Mouse (Mus musculus) C2C12 (cell line): ENCODE measurements around the gene Actr1b.

Experiments
- CEBPB ChIP-seq: IDR thresholded peaks from one replicate; pipeline ENCODE4 v1.6.1; 2011; ENCODE audit warnings: low read depth, mild to moderate bottlenecking, control low read depth, moderate library complexity
- CTCF ChIP-seq: IDR thresholded peaks from one replicate; pipeline ENCODE4 v1.5.1; 2011; ENCODE audit not compliant: control insufficient read depth, insufficient read depth, insufficient read length
- MAX ChIP-seq: IDR thresholded peaks from one replicate; pipeline ENCODE4 v1.6.1; 2011; ENCODE audit warnings: mild to moderate bottlenecking, control low read depth
- MYOD1 ChIP-seq: IDR thresholded peaks from one replicate; pipeline ENCODE4 v1.6.1; 2011; ENCODE audit warnings: low read depth; ENCODE audit not compliant: control insufficient read depth, insufficient read length
- MYOG ChIP-seq: IDR thresholded peaks from one replicate; pipeline ENCODE4 v1.6.1; 2011; ENCODE audit not compliant: control insufficient read depth, insufficient read length; ENCODE audit errors: extremely low read depth
- USF1 ChIP-seq: IDR thresholded peaks from one replicate; pipeline ENCODE4 v1.6.1; 2011; ENCODE audit warnings: low read depth, mild to moderate bottlenecking, control low read depth, moderate library complexity

DNA sequence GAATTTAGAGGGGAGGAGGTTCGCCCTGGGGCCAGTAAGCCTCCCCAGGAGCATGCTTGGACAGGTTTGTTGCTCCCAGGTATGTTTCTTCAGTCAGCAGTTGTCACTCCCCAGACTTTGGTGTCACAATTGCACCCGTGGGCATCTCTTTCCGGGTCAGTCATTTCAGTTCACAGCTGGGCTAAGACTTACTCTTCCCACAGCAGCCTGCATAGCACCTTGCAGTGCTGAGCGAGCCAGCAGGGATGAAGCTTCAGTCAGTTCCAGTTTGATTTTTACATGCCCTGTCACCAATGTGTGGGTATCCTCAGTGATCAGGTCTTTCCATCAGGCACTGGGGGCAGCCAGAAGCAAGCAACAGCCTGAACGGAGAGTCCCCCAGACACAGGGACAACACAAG, 17.2 kb downstream of the Actr1b start:
- TF ChIP-seq CTCF (no peak), CEBPB (no peak), MYOG (no peak), USF1 (no peak), MYOD1 (no peak), MAX (no peak)
